Mouse (Mus musculus) liver, embryonic 16.5 days (tissue): ENCODE data around the gene Ear14. TPM values are rescaled to one million over a fixed set of nuclear protein-coding genes. Genes with fewer than 3 reads are reported as not detected.
"Not testable (repeated sequence)": the region's sequence is repeated elsewhere in the genome, so short reads cannot be mapped to it uniquely, and the experiment has no call there.

Experiments
- ATAC-seq: fragments of 200-750 bp; cut with Nextera tagmentation; 2 replicates; pipeline ENCODE4 v1.8.0; 2017; ENCODE audit warnings: low read depth, mild to moderate bottlenecking, moderate number of reproducible peaks, moderate library complexity
- H3K27ac ChIP-seq: fragments of 300-500 bp; sonication (generic); 2 replicates; pipeline ENCODE4 v1.5.1; 2014; ENCODE audit warnings: mild to moderate bottlenecking, low read length
- H3K27me3 ChIP-seq: fragments of 300-500 bp; sonication (generic); 2 replicates; pipeline ENCODE4 v1.6.1; 2014; ENCODE audit warnings: low read depth, low read length, mixed read lengths; ENCODE audit not compliant: control insufficient read depth, insufficient read depth
- H3K36me3 ChIP-seq: fragments of 300-500 bp; sonication (generic); 2 replicates; pipeline ENCODE4 v1.6.1; 2014; ENCODE audit warnings: mild to moderate bottlenecking; ENCODE audit not compliant: control insufficient read depth, insufficient read depth
- H3K4me1 ChIP-seq: fragments of 300-500 bp; sonication (generic); 2 replicates; pipeline ENCODE4 v1.6.1; 2014; ENCODE audit warnings: low read depth, low read length, mixed read lengths; ENCODE audit not compliant: control insufficient read depth
- H3K4me2 ChIP-seq: fragments of 300-500 bp; sonication (generic); 2 replicates; pipeline ENCODE4 v1.6.1; 2014; ENCODE audit warnings: low read depth, low read length, mixed read lengths
- H3K4me3 ChIP-seq: fragments of 300-500 bp; sonication (generic); 2 replicates; pipeline ENCODE4 v1.5.1; 2014; ENCODE audit warnings: low read depth, mild to moderate bottlenecking, low read length
- H3K9ac ChIP-seq: fragments of 300-500 bp; sonication (generic); 2 replicates; pipeline ENCODE4 v1.6.1; 2014; ENCODE audit warnings: low read depth, low read length
- H3K9me3 ChIP-seq: fragments of 300-500 bp; sonication (generic); replicated peaks from 2 replicates; pipeline ENCODE4 v1.6.1; 2016; ENCODE audit warnings: low read length; ENCODE audit not compliant: control insufficient read depth
- WGBS: fragments of 180-500 bp; shearing (Covaris S2); extraction: QIAGEN DNeasy Blood & Tissue Kit; methylation state at CpG from one replicate; pipeline ENCODE4 v1.1.7; 2014; ENCODE audit not compliant: insufficient replicate concordance; 5-methylcytosine and 5-hydroxymethylcytosine counted together
- polyA plus RNA-seq: library from polyadenylated mRNA; unstranded; fragments of >200 nt; fragmentation: Nextera tagmentation; extraction: Ambion mirVana; gene quantifications from 2 replicates; pipeline ENCODE4 v1.2.1, GENCODE M21; 2015

The Ear14 gene
- polyA plus RNA-seq, 1 experiment from 2014 or later: not detected

DNA sequence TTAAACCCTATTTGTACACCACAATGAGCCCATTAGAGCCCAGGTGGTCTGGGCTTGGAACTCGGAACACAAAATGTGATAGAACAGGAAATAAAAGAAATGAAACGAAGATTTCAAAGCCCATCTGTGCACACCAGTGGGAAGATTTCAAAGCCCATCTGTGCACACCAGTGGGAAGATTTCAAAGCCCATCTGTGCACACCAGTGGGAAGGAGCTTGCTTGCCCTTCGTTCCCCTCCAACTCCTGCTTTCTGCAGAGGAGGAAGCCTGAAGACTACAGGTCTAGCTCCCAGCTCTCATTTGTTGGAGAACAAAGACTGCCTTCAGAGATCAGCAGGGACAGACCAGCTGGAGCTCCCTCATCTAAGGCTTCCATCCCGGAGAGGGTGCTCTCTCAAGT lies 30.2 kb upstream of the Ear14 start:
- H3K4me2 ChIP-seq: not testable (repeated sequence)
- 51% methylated on average over 4 of the region's 4 CpGs for WGBS

GRCm38 (mm10) chr14:51173843-51174242 lies 29.3 kb upstream of the Ear14 start:
- Histone ChIP-seq H3K27ac (no peak overlapping the region), H3K4me1 (no peaks in the 10 kb centered on the region), H3K4me2 (no peak overlapping the region), H3K36me3 (no peaks in the 10 kb centered on the region), H3K4me3 (no peak overlapping the region), H3K9me3 (no peaks in the 10 kb centered on the region), H3K27me3 (no peaks in the 10 kb centered on the region), H3K9ac (no peak overlapping the region)
- no peak for ATAC-seq
- WGBS: 80% methylated on average over 4 of the region's 4 CpGs

More for the DNA sequence above, 30.2 kb upstream of the Ear14 start:
- not testable (repeated sequence) for H3K4me1 ChIP-seq, ATAC-seq, H3K9ac ChIP-seq, H3K27me3 ChIP-seq, H3K27ac ChIP-seq, H3K9me3 ChIP-seq, H3K36me3 ChIP-seq, H3K4me3 ChIP-seq

DNA sequence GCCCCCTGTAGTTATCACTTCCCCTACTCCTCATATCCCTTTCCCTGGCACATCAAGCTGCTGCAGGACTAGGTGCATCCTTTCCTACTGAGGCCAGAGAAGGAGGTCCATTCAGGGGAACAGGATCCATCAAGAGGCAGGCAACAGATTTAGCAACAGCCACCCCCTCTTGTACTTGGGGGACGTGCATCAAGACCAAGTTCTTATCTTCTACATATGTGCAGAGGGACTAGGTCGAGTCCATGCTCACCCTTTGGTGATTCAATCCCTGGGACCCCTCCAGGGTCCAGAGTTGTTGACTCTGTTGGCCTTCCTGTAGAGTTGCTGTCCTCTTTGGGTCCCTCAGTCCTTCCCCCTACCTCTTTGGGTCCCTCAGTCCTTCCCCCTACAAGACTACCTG lies 22.1 kb upstream of the Ear14 start:
- H3K4me3 ChIP-seq, H3K27ac ChIP-seq, H3K4me2 ChIP-seq, H3K4me1 ChIP-seq, H3K36me3 ChIP-seq, H3K9ac ChIP-seq, ATAC-seq, H3K9me3 ChIP-seq, H3K27me3 ChIP-seq: not testable (repeated sequence)
- WGBS: 49% methylated on average over 2 of the region's 2 CpGs

DNA sequence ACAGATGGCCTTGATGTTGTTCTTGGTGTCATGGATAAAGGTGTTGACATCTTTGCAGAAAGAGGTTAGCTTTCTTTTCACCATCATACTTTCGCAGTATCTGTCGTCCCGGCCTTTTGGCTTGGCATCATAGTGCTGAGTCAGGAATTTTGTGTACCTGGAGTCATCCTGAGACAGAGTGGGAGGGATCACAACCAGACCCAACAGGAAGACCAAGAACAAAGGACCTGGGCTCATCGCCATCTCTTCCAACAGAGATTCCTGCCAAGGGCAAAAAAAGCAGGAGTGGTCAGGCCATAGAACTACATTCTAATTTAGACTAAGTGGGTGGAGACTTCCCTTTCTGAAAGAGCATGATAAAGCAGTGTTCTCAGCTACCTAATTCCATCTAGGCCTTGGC lies 7.5 kb upstream of the Ear14 start:
- no peak overlapping the region for H3K27ac ChIP-seq
- no peak for ATAC-seq
- H3K4me2 ChIP-seq: no peak overlapping the region
- no peaks in the 10 kb centered on the region for H3K27me3 ChIP-seq
- H3K9ac ChIP-seq: no peak overlapping the region
- no peaks in the 10 kb centered on the region for H3K4me1 ChIP-seq
- H3K4me3 ChIP-seq: no peak overlapping the region
- no peaks in the 10 kb centered on the region for H3K9me3 ChIP-seq
- H3K36me3 ChIP-seq: no peaks in the 10 kb centered on the region
- 84% methylated on average over 4 of the region's 4 CpGs for WGBS

- no peaks in the 10 kb centered on the region for H3K36me3 ChIP-seq
- no peak within 1 kb of the TSS for H3K27ac ChIP-seq
- no peaks in the 10 kb centered on the region for H3K27me3 ChIP-seq
- no peaks in the 10 kb centered on the region for H3K4me1 ChIP-seq
- H3K4me2 ChIP-seq: no peak within 1 kb of the TSS
- no peak for ATAC-seq
- no peak within 1 kb of the TSS for H3K4me3 ChIP-seq
- no peak within 1 kb of the TSS for H3K9ac ChIP-seq
- WGBS: 58% methylated on average over 5 of the region's 5 CpGs
- H3K9me3 ChIP-seq: no peaks in the 10 kb centered on the region
Measured at GRCm38 (mm10) chr14:51199098-51200023, 3.8 kb upstream of the Ear14 start, which contains the start of gene Ang2. Gene Ang2, minus strand, starts transcription at chr14:51199148.

DNA sequence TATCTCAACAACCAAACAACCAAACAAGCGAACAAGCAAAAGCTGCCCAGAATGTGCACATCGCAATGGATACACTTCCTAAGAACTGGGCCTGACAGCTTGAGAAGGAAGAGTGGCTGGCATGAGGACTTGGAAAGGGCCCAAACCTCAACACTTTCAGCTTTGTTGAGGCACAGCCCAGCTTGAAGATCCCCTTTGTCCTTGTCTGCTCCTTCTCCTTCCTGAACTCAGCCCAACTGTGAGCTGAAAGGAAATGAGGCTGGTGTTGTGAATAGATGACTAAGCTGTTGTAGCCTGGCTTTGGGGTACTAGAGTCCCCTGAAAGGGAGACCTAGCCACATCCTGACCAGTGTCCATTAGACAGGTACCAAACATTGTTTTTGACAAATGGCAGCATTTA lies 3.1 kb upstream of the Ear14 start:
- no peaks in the 10 kb centered on the region for H3K36me3 ChIP-seq
- no peak for ATAC-seq
- no peak overlapping the region for H3K4me3 ChIP-seq
- no peaks in the 10 kb centered on the region for H3K4me1 ChIP-seq
- H3K27me3 ChIP-seq: no peaks in the 10 kb centered on the region
- no peak overlapping the region for H3K9ac ChIP-seq
- no peaks in the 10 kb centered on the region for H3K9me3 ChIP-seq
- 72% methylated on average over 2 of the region's 2 CpGs for WGBS
- H3K4me2 ChIP-seq: no peak overlapping the region
- H3K27ac ChIP-seq: no peak overlapping the region

DNA sequence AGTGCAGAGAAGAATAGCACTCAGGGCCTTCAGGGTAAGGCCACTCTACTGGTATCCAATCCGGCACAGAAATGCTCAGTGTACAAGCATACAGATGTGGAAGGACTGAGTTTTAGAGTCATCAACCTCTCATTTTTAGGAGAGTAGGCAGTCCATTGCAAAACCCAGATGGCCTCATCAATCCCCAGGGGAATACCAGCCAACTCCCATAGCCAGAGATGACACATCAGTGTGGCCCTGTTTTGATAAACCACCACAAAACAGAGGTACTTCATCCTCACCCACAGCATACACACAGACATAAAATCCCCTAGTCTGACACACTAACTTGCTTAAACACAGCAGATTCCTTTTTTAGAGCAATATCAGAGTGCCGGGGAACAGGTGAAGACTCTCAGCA lies 2.7 kb upstream of the Ear14 start:
- Histone ChIP-seq H3K9ac (no peak overlapping the region), H3K4me3 (no peak overlapping the region), H3K36me3 (no peaks in the 10 kb centered on the region), H3K9me3 (no peaks in the 10 kb centered on the region), H3K4me1 (no peaks in the 10 kb centered on the region), H3K27ac (no peak overlapping the region), H3K27me3 (no peaks in the 10 kb centered on the region), H3K4me2 (no peak overlapping the region)
- ATAC-seq: no peak
- WGBS: 71% methylated on average over 2 of the region's 2 CpGs

- not testable (repeated sequence) for H3K9ac ChIP-seq, ATAC-seq, H3K4me1 ChIP-seq, H3K27ac ChIP-seq, H3K9me3 ChIP-seq, H3K36me3 ChIP-seq, H3K27me3 ChIP-seq, H3K4me2 ChIP-seq, H3K4me3 ChIP-seq
- 64% methylated on average over 3 of the region's 3 CpGs for WGBS
Measured at GRCm38 (mm10) chr14:51220075-51220474, 16.9 kb downstream of the Ear14 start.

DNA sequence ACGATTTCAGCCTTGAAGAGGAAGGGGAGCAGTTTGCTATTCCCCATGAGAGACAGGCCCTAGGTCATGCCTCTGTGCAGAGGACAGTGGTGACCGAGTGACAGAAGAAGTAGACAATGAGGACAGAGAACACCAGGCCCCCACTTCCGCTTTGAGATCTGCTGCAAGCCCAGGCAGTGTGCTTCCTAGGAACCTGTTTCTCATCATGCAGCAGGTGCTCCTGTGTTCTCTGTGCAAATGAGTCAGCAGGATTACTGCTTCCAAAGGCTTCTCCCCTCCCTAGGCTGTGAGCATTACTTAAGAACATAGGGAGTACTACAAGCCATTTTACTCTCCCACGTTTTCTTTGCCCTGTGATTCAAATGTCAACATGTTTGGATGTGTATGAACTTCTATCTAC lies 26.5 kb downstream of the Ear14 start:
- ATAC-seq, H3K27ac ChIP-seq: not testable (repeated sequence)
- 29% methylated on average over 4 of the region's 4 CpGs for WGBS

More for the DNA sequence above, 26.5 kb downstream of the Ear14 start:
- not testable (repeated sequence) for H3K27me3 ChIP-seq, H3K9ac ChIP-seq, H3K4me1 ChIP-seq, H3K36me3 ChIP-seq, H3K4me3 ChIP-seq, H3K4me2 ChIP-seq, H3K9me3 ChIP-seq
